Mouse (Mus musculus): Measurements from ENCODE around the gene 2310022A10Rik.

The 2310022A10Rik gene

GRCm38 (mm10) chr7:27541431-27541830, 11.6 kb upstream of the 2310022A10Rik start:
- peak; percentile 62 for DNase-seq (ENCODE audit: low spot score)

- DNase-seq (ENCODE audit: low spot score), result no peak
Observed at GRCm38 (mm10) chr7:27541922-27542321, 11.1 kb upstream of the 2310022A10Rik start.

GRCm38 (mm10) chr7:27542392-27543033, 10.5 kb upstream of the 2310022A10Rik start:
- peak; percentile 77 for DNase-seq (ENCODE audit: low spot score)

GRCm38 (mm10) chr7:27543065-27543464, 10.0 kb upstream of the 2310022A10Rik start:
- DNase-seq (ENCODE audit: low spot score), result no peak

GRCm38 (mm10) chr7:27543851-27544250, 9.2 kb upstream of the 2310022A10Rik start:
- DNase-seq (ENCODE audit: low spot score), result no peak

- DNase-seq (ENCODE audit: low spot score), result no peak
Observed at GRCm38 (mm10) chr7:27544675-27545370, 8.2 kb upstream of the 2310022A10Rik start.

- DNase-seq (ENCODE audit: low spot score), result no peak
Observed at GRCm38 (mm10) chr7:27549597-27549996, 3.4 kb upstream of the 2310022A10Rik start.

GRCm38 (mm10) chr7:27552070-27552469, 963 bp upstream of the 2310022A10Rik start:
- DNase-seq (ENCODE audit: low spot score), result no peak

GRCm38 (mm10) chr7:27560291-27560887, 7.4 kb downstream of the 2310022A10Rik start:
- no peak for DNase-seq (ENCODE audit: low spot score)

GRCm38 (mm10) chr7:27560978-27561377, 7.9 kb downstream of the 2310022A10Rik start:
- no peak for DNase-seq (ENCODE audit: low spot score)

- DNase-seq (ENCODE audit: low spot score), result no peak
Observed at GRCm38 (mm10) chr7:27569580-27570224, 16.7 kb downstream of the 2310022A10Rik start.

- DNase-seq (ENCODE audit: low spot score), result no peak
Observed at GRCm38 (mm10) chr7:27572133-27572532, 19.1 kb downstream of the 2310022A10Rik start.

GRCm38 (mm10) chr7:27574124-27574880, 21.3 kb downstream of the 2310022A10Rik start:
- no peak for DNase-seq (ENCODE audit: low spot score)

- no peak for DNase-seq (ENCODE audit: low spot score)
Observed at GRCm38 (mm10) chr7:27576914-27577313, 23.9 kb downstream of the 2310022A10Rik start.

GRCm38 (mm10) chr7:27577589-27577988, 24.6 kb downstream of the 2310022A10Rik start:
- no peak for DNase-seq (ENCODE audit: low spot score)

GRCm38 (mm10) chr7:27578465-27578864, 25.4 kb downstream of the 2310022A10Rik start:
- no peak for DNase-seq (ENCODE audit: low spot score)

- DNase-seq (ENCODE audit: low spot score), result no peak
Observed at GRCm38 (mm10) chr7:27580380-27581174, 27.5 kb downstream of the 2310022A10Rik start.

GRCm38 (mm10) chr7:27586861-27587260, 33.8 kb downstream of the 2310022A10Rik start:
- no peak for DNase-seq (ENCODE audit: low spot score)

- DNase-seq (ENCODE audit: low spot score), result no peak
Observed at GRCm38 (mm10) chr7:27587741-27588140, 34.7 kb downstream of the 2310022A10Rik start.

- DNase-seq (ENCODE audit: low spot score), result no peak
Observed at GRCm38 (mm10) chr7:27590088-27590487, 37.1 kb downstream of the 2310022A10Rik start.

- DNase-seq (ENCODE audit: low spot score), result no peak
Observed at GRCm38 (mm10) chr7:27590566-27591213, 37.7 kb downstream of the 2310022A10Rik start.

All from layer of hippocampus, adult 9-10 months (tissue).